Mouse (Mus musculus): ENCODE results near the gene Scamp4. TPM values are rescaled to one million over a fixed set of nuclear protein-coding genes. Genes with fewer than 3 reads are reported as not detected.
A peak's percentile ranks its signal among the peaks of the same experiment; 100 is the strongest.

Scamp4 gene
- polyA plus RNA-seq (2016; fragmentation: Nextera tagmentation; extraction: Ambion mirVana) = 97.4 and 97.9 TPM in 2 replicates

DNA sequence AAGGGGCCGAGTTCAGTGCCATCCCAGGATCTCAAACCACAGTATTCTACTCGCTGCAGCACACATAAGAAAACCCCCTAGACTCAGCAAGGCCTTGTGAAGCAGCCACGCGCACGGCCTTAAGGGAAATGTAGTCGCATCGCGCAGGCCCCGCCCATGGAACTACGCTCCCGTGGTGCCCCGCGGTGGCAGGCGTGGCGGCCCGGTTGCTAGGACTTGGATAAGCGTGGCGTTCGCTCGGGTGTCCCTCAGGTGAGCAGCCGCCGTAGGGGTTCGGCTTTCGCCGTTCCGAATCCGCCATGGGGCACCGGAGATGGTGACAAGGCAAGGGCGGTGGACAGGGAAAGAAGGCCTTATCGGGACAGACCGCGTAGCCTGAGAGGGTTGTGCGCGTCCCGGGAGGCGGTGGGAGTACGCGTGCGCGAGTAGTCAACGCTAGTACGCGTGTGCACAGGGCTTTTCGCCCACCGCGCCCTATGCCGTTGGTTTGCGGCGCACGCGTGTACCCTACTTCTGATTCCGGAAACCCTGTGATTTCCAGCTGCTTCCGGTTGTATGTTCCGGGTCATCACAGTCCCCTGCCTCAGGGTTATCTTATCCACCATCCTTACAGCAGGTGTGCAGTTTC, at the start of gene Scamp4, which contains the start of gene Adat3:
Scamp4 (plus strand) TSS at position 175 of the 628 bp plus-strand sequence.
Adat3 (plus strand) TSS at position 183 of the 628 bp plus-strand sequence.
- Histone ChIP-seq H3K4me3 (peak within 1 kb of the TSS; percentile 89), H3K27ac (peak within 1 kb of the TSS; percentile 90), H3K4me1 (peaks cover 32% of the 10 kb centered on the region), H3K9me3 (no peaks in the 10 kb centered on the region), H3K36me3 (peaks cover 26% of the 10 kb centered on the region), H3K27me3 (ENCODE audit: insufficient read depth, poor library complexity, severe bottlenecking) (no peaks in the 10 kb centered on the region)
- DNase-seq (ENCODE audit: low spot score) = peak; percentile 98
- WGBS = under 1% methylated on average over 54 of the region's 54 CpGs

DNA sequence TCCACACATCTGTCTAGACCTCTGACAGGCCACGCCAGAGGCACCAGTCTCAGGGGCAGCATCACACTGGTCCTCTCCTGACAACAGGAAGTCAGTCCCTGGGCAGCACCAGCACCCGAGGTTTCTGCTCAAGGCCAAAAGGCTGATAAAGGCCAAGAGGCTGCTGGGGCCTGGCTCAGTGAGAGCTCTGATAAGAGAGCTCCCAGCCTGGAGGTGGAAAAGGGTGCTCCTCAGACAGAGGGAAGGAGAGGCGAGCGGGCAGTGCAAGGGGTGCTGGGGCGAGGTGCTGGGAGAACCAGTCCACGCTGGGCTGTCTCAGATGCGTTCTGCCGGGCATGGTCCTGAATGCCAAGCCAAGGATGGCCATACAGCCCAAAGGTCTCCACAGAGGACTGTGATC, 49.1 kb upstream of the Scamp4 start:
- Histone ChIP-seq H3K27ac (peak overlapping the region; percentile 65), H3K36me3 (peaks cover 27% of the 10 kb centered on the region), H3K9me3 (no peaks in the 10 kb centered on the region), H3K27me3 (ENCODE audit: insufficient read depth, poor library complexity, severe bottlenecking) (no peaks in the 10 kb centered on the region), H3K4me1 (peaks cover 64% of the 10 kb centered on the region), H3K4me3 (peak overlapping the region; percentile 25)
- peak; percentile 91 for DNase-seq (ENCODE audit: low spot score)
- WGBS = 60% methylated on average over 8 of the region's 8 CpGs

DNA sequence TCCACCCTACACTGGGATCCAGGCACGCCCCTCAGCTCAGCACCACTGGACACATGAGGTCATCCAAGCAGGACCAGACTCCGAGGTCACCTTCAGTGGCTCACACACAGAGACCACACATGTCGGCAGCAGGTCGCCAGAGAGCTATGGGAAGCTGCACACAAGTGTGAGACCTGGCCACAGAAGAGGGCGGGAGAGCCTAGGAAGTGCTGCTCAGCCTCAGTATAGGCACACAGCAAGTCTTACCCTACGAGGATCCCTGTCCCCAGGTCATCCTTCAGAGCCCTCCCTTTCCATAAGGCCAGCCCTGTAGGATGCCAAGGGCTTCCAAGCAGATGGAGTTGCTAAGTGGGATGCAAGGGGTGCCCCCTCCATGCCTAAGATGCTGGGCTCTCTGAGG, 48.7 kb upstream of the Scamp4 start:
- no peak for DNase-seq (ENCODE audit: low spot score)
- WGBS = 55% methylated on average over 6 of the region's 6 CpGs
- H3K4me1 ChIP-seq = peaks cover 64% of the 10 kb centered on the region
- no peaks in the 10 kb centered on the region for H3K9me3 ChIP-seq
- peak overlapping the region; percentile 65 for H3K27ac ChIP-seq
- peak overlapping the region; percentile 25; the same call in 1 of the 2 replicates for H3K4me3 ChIP-seq
- H3K36me3 ChIP-seq = peaks cover 22% of the 10 kb centered on the region
- H3K27me3 ChIP-seq (ENCODE audit: insufficient read depth, poor library complexity, severe bottlenecking) = no peaks in the 10 kb centered on the region

DNA sequence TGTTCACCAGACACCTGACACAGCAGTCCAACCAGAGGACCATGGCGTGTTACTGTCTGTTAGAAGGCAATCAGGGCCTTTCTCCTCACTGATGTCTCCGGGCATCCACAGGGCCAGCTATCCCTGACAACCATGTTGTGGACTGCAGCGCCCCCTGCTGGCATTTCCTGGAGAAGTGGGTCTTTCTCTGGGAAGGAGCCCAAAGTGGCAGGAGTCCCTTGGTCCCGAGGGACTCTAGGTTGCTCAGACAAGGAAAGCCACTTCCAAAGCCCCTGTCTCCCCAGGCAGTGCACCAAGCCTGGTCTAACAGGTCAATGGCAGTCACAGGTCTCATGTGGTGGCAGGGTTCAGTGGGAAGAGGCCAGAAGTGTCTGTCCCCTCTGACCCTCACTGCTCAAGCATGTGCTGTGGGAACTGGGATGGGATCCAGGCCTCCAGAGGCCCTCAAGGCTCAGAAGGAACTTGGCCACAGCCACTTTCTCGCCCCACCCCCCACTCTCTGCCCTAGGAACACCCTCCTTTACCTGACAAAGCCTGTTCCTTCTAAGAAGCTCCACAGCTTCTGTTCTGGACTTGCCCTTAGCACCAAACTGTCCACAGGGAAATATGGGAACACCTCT, 45.2 kb upstream of the Scamp4 start:
- Histone ChIP-seq H3K9me3 (no peaks in the 10 kb centered on the region), H3K27ac (peak overlapping the region; percentile 42), H3K4me3 (0 out of 2 replicates have a peak overlapping the region, but pooled peaks have one; percentile 5), H3K36me3 (no peaks in the 10 kb centered on the region), H3K4me1 (peaks cover 73% of the 10 kb centered on the region), H3K27me3 (ENCODE audit: insufficient read depth, poor library complexity, severe bottlenecking) (no peaks in the 10 kb centered on the region)
- peak; percentile 91 for DNase-seq (ENCODE audit: low spot score)
- 36% methylated on average over 5 of the region's 5 CpGs for WGBS

DNA sequence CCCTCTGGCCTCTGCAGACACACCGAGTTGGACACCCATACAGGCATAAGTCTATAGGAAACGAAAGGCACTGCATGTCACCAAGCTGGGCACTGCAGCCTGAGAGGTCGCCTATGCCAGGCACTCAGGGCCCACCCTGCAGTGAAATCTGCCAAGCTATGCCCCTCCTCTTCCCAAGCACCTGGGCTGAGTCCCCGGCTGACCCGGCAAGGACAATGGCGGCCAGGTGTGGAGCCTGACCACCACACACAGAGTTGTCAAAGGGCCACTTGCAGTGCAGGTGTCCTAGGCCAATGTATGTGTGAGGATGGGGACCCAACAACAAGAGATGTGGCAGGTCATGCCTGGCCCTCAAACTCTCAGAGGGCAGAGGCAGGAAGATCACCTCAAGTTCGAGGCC, 43.2 kb upstream of the Scamp4 start:
- Histone ChIP-seq H3K9me3 (no peaks in the 10 kb centered on the region), H3K36me3 (no peaks in the 10 kb centered on the region), H3K4me3 (peak overlapping the region; percentile 31; the same call in 1 of the 2 replicates), H3K27me3 (ENCODE audit: insufficient read depth, poor library complexity, severe bottlenecking) (no peaks in the 10 kb centered on the region), H3K4me1 (peaks cover 55% of the 10 kb centered on the region), H3K27ac (no peak overlapping the region)
- no peak for DNase-seq (ENCODE audit: low spot score)
- WGBS = 86% methylated on average over 7 of the region's 7 CpGs

DNA sequence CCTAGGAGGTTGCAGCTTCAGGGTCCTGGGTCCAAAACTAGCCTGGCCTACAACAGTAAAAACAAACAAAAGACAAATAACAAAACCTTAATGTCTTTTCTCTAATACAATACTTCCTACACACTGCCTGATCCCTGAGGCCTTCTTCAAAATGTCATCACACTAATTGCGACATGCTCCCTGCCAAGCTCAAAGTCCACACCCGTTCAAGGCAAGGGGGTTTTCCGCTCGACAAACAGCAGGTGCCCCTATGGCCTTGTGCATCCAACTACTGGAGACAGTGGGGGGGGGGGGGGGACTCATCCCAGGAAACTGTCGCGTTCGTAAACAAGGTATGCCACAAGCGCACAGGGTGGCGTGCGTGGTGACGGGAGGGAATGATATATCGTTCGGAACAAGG, 42.1 kb upstream of the Scamp4 start:
- no peak for DNase-seq (ENCODE audit: low spot score)
- H3K36me3 ChIP-seq = no peaks in the 10 kb centered on the region
- H3K9me3 ChIP-seq = no peaks in the 10 kb centered on the region
- under 1% methylated on average over 13 of the region's 13 CpGs for WGBS
- peak overlapping the region; percentile 99 for H3K27ac ChIP-seq
- H3K27me3 ChIP-seq (ENCODE audit: insufficient read depth, poor library complexity, severe bottlenecking) = no peaks in the 10 kb centered on the region
- peaks cover 47% of the 10 kb centered on the region for H3K4me1 ChIP-seq
- peak overlapping the region; percentile 100 for H3K4me3 ChIP-seq

DNA sequence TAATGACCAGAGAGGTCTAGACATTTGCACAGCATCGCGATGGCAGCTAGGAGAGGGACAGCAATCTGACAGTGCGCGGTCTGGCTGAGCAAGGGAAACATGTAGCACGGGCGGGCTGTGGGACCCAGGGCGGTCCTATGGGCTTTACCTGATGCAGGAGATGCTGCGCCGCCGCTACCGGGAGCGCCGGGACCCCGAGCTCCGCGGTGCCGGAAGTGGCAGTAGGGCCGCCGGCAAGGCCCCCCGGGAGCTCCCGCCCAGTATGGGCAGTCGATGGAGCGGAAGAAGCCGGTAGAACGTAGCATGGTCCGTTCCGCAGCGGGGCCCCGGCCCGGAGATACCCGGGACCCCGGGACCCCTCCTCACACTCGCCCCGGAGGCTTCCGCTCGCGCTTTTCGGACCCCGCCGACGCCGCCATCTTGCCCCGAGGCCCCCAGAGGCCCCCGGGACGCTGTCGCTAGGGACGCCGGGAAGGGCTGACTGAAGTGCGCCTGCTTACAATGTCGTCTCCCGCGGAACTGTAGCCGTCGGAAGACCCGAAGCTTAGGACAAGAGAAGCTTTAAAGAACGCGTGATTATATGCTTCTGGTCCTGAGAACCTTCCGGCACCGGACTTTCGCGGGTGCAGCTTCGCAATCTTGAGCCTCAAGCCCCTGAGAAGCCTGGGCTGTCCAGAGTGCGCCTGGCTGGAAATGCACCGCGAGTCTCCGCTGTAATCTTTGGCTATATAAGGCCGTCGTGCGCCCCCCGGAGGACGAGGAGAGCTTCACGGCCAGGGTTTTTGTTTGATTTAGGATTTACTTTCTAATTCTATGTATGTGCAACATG, 41.3 kb upstream of the Scamp4 start, which contains the start of gene Rexo1:
Rexo1 (minus strand) TSS at position 445 of the 829 bp plus-strand sequence.
- 1% methylated on average over 72 of the region's 72 CpGs for WGBS
- Histone ChIP-seq H3K27me3 (ENCODE audit: insufficient read depth, poor library complexity, severe bottlenecking) (no peaks in the 10 kb centered on the region), H3K9me3 (no peaks in the 10 kb centered on the region), H3K27ac (peak within 1 kb of the TSS; percentile 99), H3K4me1 (peaks cover 50% of the 10 kb centered on the region), H3K4me3 (peak within 1 kb of the TSS; percentile 100), H3K36me3 (no peaks in the 10 kb centered on the region)
- DNase-seq (ENCODE audit: low spot score) = peak; percentile 96

DNA sequence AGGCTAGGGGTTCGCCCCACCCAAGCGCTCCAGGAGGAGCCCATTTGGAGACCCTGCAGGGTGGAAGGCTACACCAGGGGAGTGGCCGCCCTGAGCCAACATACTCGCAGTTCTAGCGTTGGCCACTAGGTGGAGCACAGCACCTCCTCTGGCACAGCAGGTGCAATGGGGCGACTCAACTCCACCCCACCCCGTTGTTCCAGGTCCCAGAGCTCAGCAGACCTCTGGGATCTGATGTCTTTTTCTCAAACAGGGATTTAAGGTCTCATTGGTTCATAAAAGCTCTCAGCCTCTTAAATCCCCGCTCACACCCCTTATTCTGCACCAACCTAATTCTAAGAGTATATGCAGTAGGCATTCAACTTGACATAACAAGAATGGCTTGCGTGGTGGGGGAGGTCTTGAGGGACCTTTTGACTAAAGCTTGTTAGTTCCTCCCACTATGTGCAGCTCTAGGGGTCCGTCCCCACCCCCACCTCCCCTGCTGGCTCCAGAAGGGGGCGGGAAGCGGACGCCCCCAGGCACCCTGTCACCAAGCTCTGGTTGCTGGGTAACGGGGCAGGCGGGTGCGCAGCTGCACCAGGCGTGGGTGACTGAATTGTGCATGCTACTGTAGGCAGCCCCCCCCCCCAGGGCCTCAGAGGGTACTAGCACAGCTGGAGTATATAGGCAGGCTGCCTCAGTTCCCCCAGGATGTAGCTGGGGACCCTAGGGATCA, 36.1 kb upstream of the Scamp4 start:
- Histone ChIP-seq H3K27me3 (ENCODE audit: insufficient read depth, poor library complexity, severe bottlenecking) (no peaks in the 10 kb centered on the region), H3K36me3 (peaks cover 18% of the 10 kb centered on the region), H3K27ac (no peak overlapping the region), H3K4me1 (peaks cover 48% of the 10 kb centered on the region), H3K4me3 (no peak overlapping the region), H3K9me3 (no peaks in the 10 kb centered on the region)
- WGBS = 27% methylated on average over 17 of the region's 17 CpGs
- DNase-seq (ENCODE audit: low spot score) = peak; percentile 91

DNA sequence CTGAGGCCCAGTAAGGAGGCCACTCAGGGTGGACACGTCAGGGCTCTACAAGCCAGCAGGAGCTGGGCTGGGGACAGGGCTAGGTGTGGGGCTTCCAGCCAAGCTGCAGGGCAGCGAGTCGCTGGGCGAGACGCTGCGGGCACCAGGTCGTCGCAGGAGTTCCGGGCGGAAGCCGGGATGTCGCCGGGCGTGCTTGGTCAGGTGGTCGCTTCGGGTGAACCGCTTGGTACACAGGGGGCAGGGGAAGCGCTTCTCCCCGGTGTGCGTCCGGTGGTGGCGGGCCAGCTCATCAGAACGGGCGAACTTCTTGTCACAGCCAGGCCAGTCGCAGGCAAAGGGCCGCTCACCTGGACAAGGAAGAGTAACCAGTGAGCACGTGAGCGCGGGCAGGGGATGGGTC, 33.8 kb upstream of the Scamp4 start:
- Histone ChIP-seq H3K27me3 (ENCODE audit: insufficient read depth, poor library complexity, severe bottlenecking) (no peaks in the 10 kb centered on the region), H3K36me3 (peaks cover 18% of the 10 kb centered on the region), H3K27ac (no peak overlapping the region), H3K9me3 (no peaks in the 10 kb centered on the region), H3K4me3 (0 out of 2 replicates have a peak overlapping the region, but pooled peaks have one; percentile 8), H3K4me1 (peaks cover 66% of the 10 kb centered on the region)
- DNase-seq (ENCODE audit: low spot score) = no peak
- WGBS = 95% methylated on average over 29 of the region's 29 CpGs

DNA sequence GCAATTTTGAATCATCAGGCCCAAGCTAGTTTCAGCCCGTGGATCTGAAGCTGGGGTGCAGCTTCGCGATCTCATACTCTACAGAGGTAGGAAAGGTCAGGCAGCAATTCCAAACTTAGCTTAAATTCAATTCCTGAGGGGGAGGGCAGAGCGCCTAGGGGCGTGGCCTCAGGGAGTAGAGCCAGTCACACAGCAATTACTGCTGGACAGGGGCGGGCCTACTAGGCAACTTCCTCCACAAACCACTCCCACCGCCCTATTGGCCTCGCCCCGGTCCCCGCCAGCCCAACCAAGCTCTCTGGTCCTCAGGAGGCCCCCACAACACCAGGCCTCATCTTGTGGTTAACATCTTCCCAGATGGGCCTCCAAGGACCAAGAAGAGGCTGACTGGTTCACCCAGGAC, 33.0 kb upstream of the Scamp4 start:
- Histone ChIP-seq H3K4me3 (peak overlapping the region; percentile 43), H3K9me3 (no peaks in the 10 kb centered on the region), H3K36me3 (peaks cover 18% of the 10 kb centered on the region), H3K27me3 (ENCODE audit: insufficient read depth, poor library complexity, severe bottlenecking) (no peaks in the 10 kb centered on the region), H3K4me1 (peaks cover 74% of the 10 kb centered on the region), H3K27ac (peak overlapping the region; percentile 83)
- peak; percentile 93 for DNase-seq (ENCODE audit: low spot score)
- WGBS = 25% methylated on average over 10 of the region's 10 CpGs

DNA sequence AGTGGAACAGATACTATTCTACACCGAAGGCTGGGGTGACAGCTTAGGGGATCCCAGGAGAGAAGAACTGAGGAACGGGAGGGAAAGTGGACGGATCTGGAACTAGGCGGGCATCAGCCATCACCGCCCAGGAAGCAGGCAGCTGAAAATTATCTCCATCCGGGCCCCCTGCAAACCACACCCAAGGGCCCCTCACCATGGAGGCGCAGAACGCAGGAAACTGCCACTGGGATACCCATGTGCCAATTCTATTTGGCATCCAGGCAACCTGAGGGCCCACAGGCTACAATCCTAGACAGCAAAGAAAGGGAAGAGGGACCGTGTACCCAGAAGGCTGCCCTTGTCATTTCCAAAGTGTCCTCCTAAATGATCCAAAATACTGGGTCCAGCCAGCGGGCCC, 32.3 kb upstream of the Scamp4 start:
- H3K27me3 ChIP-seq (ENCODE audit: insufficient read depth, poor library complexity, severe bottlenecking) = no peaks in the 10 kb centered on the region
- H3K27ac ChIP-seq = peak overlapping the region; percentile 83
- H3K36me3 ChIP-seq = peaks cover 18% of the 10 kb centered on the region
- no peaks in the 10 kb centered on the region for H3K9me3 ChIP-seq
- WGBS = 81% methylated on average over 10 of the region's 10 CpGs
- peaks cover 81% of the 10 kb centered on the region for H3K4me1 ChIP-seq
- H3K4me3 ChIP-seq = peak overlapping the region; percentile 47
- no peak for DNase-seq (ENCODE audit: low spot score)
